Mouse (Mus musculus) frontal cortex, postnatal 25 days (tissue): Measurements from ENCODE around the gene 4930579F01Rik.

Experiments
- DNase-seq, 2 experiments: peaks; one replicate each; pipeline ENCODE4 v3.0.0; 2022; ENCODE audit warnings: low spot score in 2 of 2

4930579F01Rik gene

DNA sequence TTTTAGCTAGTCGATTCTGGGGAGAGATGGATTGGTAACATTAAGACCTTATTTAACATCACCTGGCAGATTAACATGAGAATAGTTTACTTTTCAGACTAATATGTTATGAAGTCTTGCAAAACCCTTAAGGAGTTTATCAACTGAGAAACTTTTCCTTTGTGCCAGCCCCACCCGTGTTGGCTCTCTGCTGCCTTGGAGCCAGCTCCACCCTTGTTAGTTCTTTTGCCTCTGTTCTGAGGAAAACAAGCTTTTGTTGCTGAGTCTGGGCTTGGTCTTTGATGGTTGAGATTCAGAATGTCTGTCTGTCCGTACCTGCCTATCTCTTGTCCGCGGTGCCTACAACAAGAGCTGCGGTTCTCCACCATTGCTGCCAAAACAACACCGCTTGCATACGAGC, 22.5 kb upstream of the 4930579F01Rik start:
- DNase-seq, result no peak

DNA sequence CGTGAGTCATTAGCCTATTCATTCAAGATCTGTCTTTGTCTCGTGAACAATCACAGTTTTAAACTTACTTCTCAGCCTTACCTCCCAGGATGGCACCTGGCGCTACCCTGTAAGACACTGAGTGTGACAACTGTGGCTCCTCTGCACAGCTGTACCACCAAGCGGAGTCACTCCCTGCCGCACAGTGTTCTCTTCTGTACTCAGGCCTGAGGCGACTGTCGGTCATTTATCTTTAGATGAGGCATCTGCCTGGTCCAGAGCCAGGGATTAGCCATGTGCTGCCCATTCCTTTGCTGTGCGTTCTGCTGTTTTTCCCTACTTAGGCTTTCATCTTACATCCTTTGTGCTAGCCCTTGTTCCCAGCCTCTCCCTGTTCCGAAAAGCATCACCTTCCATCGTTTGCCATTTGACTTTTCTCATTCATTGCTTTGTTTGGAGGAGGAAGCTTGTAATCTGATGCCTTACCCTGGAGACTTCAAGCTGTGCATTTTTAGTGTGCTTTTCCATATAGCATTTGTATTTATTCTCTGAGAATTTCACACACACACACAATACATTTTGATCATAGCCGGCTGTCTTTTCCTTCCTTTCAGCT, 21.9 kb upstream of the 4930579F01Rik start:
- no peak for DNase-seq

DNA sequence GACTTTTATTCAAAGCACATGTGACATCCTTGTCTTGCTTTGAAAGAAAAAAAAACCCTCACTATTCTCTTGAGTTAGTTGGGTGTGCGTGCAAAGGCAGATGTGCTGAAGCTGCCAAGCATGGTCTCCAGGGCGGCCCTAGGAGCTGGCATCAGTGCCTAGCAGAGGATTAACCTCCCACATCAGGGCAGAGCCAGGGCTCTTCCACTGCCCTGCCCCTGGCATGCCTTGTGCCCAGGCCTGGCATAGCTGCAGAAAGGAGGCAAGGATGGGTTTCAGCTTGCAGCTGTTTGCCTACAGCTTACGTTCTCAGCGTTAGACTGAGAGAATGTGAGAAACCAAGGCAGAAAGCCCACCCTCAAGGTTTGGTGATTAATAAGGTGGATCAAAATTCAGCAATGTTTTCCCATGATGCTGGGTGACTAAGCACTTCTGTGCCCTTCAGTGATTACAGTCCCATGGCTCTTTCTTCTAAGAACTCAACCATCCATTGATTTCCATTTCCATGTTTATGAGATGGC, 18.9 kb upstream of the 4930579F01Rik start:
- no peak for DNase-seq

DNA sequence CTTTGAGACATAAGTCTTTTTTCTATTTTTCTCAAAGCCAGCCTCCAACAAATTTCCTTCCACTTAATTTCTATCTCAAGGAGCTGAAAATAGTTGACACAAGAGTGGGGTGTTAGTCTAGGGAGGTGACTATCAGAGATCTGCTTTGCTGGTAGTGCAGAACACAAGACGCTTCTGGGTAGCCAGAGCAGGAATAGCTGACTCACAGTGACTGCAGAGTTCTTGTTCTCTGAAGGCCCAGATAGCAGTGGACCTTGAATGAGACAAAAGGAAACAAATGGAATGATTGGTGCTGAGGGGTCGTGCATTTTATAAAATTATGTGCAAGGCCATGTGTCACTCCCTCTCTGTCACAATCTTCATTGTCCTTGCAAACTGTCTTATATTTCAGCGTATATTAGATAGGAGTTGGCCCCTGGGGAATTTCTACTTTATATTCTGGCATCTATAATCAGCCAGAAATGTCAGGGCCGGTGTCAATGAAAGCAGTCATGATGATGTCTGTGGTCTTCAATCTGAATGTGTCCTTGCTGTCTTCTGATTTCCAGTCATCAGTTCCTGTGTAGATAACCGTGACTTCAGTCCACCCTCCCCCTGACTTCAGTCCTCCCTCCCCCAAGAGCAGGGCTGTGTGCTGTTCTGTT, 16.9 kb upstream of the 4930579F01Rik start:
- DNase-seq, result no peak

DNA sequence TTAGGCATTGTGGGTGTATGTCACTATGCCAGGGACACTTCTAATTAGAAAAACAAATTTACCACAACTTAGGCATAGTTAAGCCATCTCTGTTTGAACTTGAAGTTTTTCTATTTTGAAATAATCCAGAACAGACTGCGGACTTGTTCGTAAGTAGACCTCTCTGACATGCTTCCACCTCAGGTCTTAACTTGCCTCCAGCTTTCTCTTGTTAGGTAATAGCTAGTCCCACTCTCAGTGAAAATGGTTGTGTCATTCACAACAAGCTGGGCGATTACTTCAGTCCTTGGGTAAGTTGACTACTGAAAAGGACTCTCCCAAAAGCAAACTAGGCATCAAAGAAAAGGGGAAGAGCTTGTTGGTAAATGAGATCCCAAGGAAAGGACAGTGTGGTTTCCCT, 15.2 kb upstream of the 4930579F01Rik start:
- DNase-seq, result no peak

DNA sequence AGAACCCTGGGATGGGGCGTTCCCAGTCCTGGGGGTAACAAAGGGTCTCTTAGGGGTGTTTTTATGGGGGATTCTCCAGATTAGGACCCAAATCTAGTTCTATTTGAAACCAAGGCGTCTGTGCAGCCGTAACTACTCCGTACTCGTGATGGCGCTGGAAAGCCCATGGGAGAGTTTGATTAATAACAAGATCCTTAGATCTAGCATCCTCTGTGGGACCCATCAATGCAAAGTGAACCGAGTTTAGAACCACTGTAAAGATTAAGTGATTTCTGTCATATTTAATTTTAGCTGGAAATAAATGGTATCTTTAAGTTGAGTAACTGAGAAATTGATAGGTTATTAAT, 5.1 kb upstream of the 4930579F01Rik start:
- no peak for DNase-seq

DNA sequence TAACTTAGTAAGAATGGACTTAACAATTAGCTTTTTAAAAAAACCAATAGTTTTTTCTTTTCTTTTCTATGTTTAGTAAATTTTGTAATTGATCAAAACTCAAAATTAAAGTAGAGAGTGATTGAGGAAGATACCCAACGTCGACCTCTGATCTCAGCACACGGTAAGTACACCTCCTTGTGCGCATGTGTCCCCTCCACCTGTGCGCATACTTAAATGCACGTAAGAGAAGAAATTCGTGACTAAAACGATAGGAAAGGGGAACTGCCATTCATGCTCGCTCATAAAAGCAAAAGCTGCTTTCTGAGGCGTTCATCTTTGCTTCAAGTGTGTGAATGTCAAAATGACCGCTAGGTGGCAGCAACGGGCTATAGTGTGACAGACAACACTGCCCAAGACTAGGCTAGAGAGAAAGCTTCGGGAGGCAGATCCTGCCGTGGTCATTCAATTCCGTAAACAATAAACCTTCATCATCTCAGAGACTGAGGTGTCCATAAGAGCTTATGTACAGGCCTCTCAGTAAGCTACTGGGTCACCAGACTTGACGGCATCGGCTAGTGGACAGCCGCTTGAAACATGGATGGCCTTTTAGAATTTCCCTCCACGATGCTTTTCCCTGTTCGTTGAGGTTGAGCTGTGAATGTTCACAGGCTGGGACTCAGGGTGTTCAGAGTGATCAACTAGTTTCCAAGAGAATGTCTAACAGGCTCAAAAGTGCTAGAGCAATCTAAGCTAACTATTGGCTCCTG, 4.5 kb upstream of the 4930579F01Rik start:
- peak; percentile 89 to 90 for DNase-seq

DNA sequence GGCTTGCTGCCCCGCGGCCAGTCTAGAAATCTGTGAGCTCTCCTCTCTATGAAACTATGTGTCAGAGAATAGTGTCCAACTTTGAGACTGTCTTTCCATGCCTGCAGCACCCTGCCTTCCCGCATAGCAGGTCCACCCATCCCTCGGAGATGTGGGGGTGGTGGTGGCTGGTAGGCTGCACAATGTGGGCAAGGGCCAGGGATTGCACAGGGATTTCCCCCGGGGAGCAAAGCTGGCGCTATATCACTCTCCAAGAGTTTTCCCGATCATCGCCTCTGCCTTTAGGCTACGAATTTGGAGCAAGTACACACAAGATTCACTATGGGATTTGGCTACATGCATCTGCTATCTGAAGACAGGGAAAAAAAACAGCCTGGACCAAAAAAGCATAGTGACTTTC, 3.9 kb upstream of the 4930579F01Rik start:
- no peak for DNase-seq

DNA sequence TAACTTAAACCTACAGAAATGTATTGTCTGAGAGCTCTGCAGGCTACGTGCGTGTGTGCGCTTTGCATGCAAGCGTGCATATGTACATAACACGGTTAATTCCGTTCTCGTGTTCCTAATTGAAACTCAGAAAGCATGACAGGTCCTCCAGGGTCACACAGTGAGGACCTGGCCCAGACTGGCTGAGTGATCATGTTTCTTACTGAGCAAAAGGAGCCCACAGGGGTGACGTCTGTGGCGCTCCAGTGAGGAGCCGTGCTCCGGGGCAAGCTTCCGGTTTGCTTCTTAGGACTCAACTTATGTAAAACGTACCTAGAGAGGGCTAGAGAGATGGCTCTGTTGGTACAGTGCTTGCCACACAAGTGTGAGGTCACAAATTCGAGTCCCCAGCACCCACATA, 3.5 kb upstream of the 4930579F01Rik start:
- no peak for DNase-seq

DNA sequence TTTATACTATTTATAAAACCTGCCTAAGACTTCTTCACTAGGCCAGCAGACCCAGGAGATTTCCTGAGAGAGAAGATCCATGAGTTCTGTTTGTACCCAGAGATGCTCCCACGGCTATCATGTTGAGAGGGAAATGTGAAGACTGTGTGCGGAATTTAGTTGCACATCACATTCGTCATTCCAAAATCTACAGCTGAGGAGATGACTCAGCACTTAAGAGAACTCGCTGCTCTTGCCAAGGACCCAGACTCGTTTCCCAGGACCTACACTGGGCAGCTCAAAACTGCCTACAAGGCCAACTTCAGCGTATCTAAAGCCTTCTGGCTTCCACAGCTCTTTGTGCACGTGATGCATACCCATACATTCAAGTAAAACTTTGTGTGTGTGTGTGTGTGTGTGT, 1.4 kb downstream of the 4930579F01Rik start:
- no peak for DNase-seq

DNA sequence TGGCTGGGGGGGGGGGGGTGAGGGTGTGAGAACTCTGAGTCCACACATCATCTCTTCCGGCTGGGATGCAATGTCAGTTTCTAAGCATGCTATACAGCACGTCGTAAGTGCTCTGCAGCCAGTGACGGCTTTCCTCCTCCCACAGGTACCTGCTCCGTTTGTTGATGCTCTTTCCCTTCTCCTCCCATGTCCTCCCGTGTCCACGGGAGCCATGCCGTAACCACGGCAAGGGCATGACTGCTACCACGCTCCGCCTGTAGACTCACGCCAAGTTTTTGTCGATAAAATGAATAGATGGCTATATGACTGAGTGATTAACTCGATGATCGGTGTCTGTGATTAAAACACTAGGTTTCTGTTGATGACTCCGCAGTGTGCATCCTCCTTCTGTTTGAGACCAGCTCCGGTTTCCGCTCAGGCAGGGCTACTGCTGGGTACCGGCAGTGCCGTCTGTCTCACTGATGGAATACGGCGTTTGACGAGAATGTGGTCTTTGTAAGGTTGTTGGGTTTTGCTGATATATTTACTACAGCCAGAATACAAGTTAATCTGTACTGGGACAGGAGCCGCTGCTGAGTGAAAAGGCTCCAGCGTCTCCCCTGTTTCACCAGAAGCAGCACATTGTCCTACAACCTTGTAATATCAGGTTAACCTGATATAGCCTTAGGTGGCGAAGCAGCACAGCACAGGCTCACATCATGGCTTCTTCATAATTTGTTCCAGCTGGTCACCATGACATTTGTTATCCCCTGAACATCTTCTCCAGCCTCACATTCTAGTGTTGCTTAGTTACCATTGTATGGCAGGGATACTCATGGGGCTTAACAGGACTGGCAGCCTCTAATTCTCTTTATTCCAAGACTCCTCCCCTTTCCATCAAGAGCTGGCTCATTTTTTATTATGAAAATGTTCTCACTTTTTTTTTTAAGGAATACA, 7.4 kb downstream of the 4930579F01Rik start:
- DNase-seq, result no peak

DNA sequence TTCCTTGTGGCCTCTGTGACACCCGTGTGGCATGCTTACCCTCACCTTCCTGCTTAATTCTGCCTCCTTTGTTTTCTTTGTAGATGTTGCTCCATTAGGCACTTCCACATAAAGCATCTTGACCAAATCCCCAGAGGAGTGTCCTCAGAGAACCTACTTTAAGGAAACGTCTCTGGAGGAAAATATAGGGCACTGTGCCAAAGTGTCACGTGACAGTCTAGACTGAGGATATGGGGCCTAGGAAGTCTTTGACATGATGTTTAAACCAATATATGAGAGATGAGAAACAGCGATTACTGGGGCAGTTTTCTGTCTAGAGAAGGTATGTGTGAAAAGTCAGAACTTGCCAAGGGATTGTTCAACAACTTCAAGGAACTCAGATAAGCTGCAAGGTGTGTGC, 8.3 kb downstream of the 4930579F01Rik start:
- DNase-seq, result no peak

DNA sequence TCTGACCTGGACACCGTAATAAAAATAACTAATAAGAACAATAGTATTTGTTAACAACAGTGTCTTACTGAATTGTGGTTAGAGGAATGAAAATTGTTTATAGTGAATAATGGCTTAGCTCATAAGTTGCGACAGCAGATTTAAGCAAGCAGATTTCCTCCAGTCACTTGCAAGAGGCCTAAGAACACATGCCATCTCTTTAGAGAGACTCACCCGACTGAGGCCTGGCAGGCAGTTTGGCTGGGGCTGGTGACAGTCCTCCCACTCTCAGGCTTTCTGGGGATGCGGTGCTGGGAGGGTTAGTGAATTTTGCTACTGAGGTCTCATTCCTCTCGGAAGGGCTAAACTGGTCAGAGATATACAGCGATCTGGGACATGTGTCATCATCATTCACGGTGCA, 10.3 kb downstream of the 4930579F01Rik start:
- no peak for DNase-seq

DNA sequence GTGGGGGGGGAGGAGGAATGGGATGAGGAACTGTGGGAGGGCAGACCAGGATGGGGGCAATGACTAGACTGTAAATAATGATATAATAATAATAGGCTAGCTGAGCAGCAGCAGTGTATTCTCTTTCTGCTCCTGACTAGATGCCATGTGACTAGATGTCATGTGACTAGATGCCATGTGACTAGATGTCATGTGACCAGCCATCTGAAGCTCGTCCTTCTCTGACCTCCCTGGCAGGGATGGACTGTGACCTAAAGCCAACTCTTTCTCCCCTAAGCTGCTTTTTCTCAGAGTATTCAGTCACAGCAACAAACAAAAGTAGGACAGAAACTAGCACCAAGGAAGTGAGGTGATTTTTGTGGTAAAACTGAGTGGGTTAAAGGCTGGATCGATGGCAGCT, 11.6 kb downstream of the 4930579F01Rik start:
- no peak for DNase-seq

DNA sequence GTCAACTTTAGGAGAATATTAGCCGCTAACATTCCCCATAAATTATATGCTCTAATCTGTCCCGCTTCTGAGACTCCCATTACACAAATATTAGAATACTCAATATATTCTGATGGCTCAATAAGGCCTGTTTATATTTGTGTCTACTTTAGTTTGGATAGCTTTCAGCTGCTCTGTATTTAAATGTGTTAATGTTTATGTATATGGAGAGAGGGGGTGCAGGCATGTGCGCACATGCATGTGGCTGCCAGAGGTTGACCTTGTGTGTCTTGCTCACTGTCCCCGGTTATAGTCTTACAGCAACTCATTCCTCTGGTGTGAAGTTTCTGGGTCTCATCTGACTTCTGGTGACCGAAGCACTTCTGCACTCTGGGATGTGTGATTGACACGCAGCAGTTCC, 18.1 kb downstream of the 4930579F01Rik start:
- DNase-seq, result no peak

DNA sequence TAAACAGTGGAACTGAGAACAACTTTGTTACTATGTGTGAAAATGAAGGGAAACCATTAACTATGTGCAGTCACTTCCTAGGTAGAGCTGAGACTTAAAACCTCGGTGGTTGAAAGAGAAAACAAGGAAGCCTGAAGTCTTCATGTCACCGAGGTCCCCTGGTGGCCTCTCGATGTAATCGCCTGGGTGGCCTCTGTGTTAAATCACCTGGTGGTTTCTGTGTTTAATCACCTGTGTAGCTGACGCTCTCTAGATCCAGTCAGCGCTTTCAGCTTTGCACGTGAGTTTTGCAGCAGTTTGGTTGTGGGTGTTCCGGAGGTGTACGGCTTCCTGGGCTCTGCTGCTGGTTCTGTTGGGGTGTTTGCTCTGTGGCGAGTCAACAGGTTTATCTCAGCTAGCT, 20.3 kb downstream of the 4930579F01Rik start:
- DNase-seq, result no peak

DNA sequence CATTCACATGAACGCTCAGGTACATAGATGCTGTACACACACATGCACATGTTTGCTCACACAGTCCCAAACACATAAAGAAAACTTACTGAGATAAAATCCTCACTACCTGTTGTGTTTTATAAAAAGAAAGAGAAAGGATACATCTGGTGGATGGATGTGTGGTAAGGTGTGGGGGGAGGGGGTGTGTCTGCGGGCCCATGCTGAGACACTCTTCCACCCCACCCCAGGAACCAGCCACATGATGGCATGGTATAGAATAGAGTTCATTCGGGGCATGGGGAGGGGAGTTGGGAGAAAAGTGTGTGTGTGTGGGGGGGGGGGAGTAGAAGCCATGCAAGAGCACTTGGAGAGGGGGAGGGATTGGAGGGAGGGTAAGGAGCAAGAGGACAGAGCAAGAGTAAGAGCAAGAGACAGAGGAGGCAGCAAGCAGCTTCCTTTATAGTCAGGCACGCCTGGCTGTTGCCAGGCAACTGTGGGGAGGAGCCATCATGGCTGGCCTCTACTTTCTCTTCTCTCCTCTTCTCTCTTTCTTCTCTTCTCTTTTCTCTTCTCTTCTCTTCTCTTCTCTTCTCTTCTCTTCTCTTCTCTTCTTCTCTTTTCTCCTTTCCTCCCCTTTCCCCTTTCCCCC, 31.0 kb downstream of the 4930579F01Rik start:
- DNase-seq, result no peak

DNA sequence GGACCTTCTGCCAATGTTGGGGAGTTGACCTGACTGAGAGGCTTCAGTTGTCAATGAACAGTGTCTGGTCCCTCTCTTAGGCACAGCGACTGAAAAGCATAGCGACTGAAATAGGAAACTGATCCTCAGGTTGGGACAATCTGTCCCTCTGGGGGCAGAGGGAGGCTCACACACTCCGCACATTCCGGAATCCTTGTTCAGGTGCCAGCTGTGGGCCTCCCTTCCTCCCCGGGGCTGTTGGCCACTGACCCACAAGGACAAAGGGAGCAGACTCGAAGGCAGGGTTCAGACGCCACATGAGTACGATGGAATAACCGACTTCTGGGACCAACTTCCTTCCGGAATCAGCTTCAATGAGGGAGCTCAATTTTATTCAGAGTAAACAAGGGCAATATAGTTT, 32.0 kb downstream of the 4930579F01Rik start:
- no peak for DNase-seq

DNA sequence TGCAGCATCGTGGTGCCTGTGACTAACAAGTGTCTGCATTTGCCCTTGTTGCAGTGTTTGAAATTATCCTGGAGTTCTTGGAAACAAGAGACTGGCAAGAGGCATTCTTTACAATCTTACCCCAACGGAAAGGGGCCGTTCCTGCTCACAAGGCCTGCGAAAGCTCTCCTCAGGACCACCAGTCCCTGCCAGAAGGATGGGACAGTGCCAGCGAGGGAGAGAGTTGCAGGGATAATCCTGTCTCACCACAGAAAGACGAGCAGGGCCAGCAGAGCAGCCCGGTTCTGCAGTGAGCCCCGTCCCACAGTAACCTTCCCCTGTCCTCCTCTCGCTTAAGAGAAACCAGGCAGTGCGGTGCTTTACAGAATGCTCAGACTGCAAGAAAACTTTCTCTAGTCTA, 37.0 kb downstream of the 4930579F01Rik start:
- no peak for DNase-seq

DNA sequence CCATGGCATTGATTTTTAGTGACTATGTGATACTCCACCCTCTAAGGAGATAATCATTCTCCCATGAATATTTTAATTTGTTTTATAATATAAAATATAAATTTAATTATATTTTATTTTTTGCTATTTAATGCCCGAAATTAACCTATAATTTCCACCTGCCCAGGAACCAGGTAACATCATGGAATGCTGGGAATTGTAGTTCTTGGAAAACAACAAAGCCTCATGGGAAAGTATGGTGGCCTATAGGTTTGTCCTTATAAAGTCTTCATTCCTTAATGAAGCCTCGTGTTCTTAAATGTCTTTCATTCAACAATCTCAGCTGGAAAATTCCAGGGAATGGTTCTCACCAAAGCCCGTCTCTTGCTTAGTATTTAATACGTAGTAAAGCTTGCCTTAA, 38.6 kb downstream of the 4930579F01Rik start:
- no peak for DNase-seq

DNA sequence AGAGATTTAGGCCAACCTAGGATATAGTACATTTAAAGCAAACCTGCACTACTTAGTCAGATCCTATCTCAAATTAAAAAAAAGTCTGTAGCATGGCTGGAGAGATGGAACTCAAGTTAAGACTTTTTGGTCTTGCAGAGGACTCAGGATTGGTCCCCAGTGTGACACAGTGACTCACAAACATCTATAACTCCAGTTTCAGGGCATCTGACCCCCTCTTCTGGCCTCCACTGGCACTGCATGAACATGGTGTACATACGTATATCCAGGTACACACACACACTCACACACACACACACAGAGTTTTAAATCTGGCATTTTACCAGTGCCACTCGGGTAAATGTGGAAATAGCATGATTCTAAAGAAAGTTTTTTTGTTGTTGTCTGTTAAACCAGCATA, 44.8 kb downstream of the 4930579F01Rik start:
- DNase-seq, result no peak
